9 mouse cellular contexts compared by ENCODE assay signal in the genomic region with DNA sequence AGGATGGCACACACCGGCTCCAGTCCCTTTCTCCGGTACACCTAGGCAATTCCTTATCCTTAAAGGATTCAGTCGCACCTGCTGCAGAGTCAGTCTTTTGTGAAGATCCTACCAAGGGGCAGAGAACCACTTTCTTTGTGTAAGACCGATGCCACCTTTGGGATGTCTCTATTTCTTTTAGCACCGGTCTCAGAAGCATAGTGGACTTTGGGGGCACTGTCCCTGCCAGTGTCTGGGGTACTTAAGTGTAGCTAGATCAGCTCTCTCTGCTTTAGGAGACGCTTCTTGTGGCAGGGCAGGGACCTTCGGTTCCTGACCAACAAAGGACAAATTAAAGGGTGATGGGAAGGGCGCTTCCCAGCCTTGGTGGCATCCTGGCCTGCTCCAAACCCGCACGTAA. TPM values are rescaled to one million over a fixed set of nuclear protein-coding genes. Genes with fewer than 3 reads are reported as not detected.
A peak's percentile ranks its signal among the peaks of the same experiment; 100 is the strongest.
DNase-seq lines count a peak whose midpoint lies in the region; ATAC-seq and TF ChIP-seq lines count a peak whose summit lies in the region.
"Had no signal": no experiment of that assay in that cellular context is flagged by ENCODE, and none has a peak within 500 bp of the region (broad histone marks: within the 10 kb centered on the region; RNA-seq: fewer than 3 reads in every experiment).

No protein-coding gene starts in this region.

- WGBS in heart, embryonic 14.5 days, result 17% methylated on average over 10 of the region's 10 CpGs
- 10% methylated on average over 10 of the region's 10 CpGs for WGBS in hindbrain, embryonic 11.5 days
- WGBS in midbrain, embryonic 10.5 days, result 12% methylated on average over 10 of the region's 10 CpGs

- no peak overlapping the region for H3K27ac ChIP-seq in heart, embryonic 14.5 days (replicated peaks in 1 of 2; ENCODE audit: control insufficient read depth in 1 of 2, insufficient read depth in 1 of 2, low read depth in 2 of 2, low read length in 2 of 2)
- peak overlapping the region; percentile 93 for H3K27ac ChIP-seq in hindbrain, embryonic 11.5 days (ENCODE audit: low read depth, low read length)
- H3K27ac ChIP-seq in midbrain, embryonic 10.5 days (replicated peaks), result peak overlapping the region; percentile 92

- H3K27me3 ChIP-seq in heart, embryonic 14.5 days (ENCODE audit: control insufficient read depth, insufficient read depth, low read length), result peaks cover 25% of the 10 kb centered on the region
- peaks cover 10% of the 10 kb centered on the region for H3K27me3 ChIP-seq in hindbrain, embryonic 11.5 days (ENCODE audit: control insufficient read depth, insufficient read depth, low read length)
- H3K27me3 ChIP-seq in midbrain, embryonic 10.5 days (ENCODE audit: low read depth, poor library complexity, severe bottlenecking), result peaks cover 81% of the 10 kb centered on the region

- no peak for ATAC-seq in heart, embryonic 14.5 days (ENCODE audit: insufficient number of reproducible peaks, insufficient read depth, low FRiP score, low read depth)
- no peak; the same call in 1 of the 2 replicates for ATAC-seq in hindbrain, embryonic 11.5 days (ENCODE audit: low FRiP score)

- no peak for TF ChIP-seq CTCF in brain, embryonic 14.5 days (IDR thresholded peaks at IDR 0.05; ENCODE audit: borderline replicate concordance, extremely low read depth, insufficient read depth, insufficient read length)

- intact Hi-C loops in heart, postnatal 25 days (cut with DNase I), result loop anchor here (5.0 kb wide), 1 partner anchor 48 kb away; no protein-coding TSS in a partner anchor

- peak overlapping the region; percentile 77 for H3K9ac ChIP-seq in heart, embryonic 14.5 days (ENCODE audit: low read length)
- peak overlapping the region; percentile 87 for H3K9ac ChIP-seq in hindbrain, embryonic 11.5 days (ENCODE audit: low read depth, low read length)

- H3K4me2 ChIP-seq in heart, embryonic 14.5 days (ENCODE audit: low read length), result peak overlapping the region; percentile 97
- peak overlapping the region; percentile 92 for H3K4me2 ChIP-seq in hindbrain, embryonic 11.5 days (replicated peaks; ENCODE audit: low read depth, low read length)

- H3K4me1 ChIP-seq in heart, embryonic 14.5 days (ENCODE audit: control insufficient read depth in 2 of 2, insufficient read depth in 2 of 2, low read length in 2 of 2), result peaks cover 2 to 10% of the 10 kb centered on the region in 2 experiments; a peak in 3 of 4 replicates
- 0 out of 2 replicates have a peak, but pooled peaks cover 3% of the 10 kb centered on the region for H3K4me1 ChIP-seq in hindbrain, embryonic 11.5 days (replicated peaks; ENCODE audit: control insufficient read depth, insufficient read depth, low read length)
- peaks cover 48% of the 10 kb centered on the region for H3K4me1 ChIP-seq in midbrain, embryonic 10.5 days

- no peak for TF ChIP-seq POLR2A in brain, embryonic 14.5 days (IDR thresholded peaks at IDR 0.05; ENCODE audit: borderline replicate concordance, extremely low read depth, insufficient read depth, insufficient read length, poor library complexity, severe bottlenecking)

- no peaks in the 10 kb centered on the region for H3K9me3 ChIP-seq in heart, embryonic 14.5 days (ENCODE audit: control insufficient read depth, low read length)
- H3K9me3 ChIP-seq in hindbrain, embryonic 11.5 days (ENCODE audit: control insufficient read depth, low read length), result no peaks in the 10 kb centered on the region
- no peaks in the 10 kb centered on the region for H3K9me3 ChIP-seq in midbrain, embryonic 10.5 days (replicated peaks)

- peak overlapping the region; percentile 60 to 70 for H3K4me3 ChIP-seq in heart, embryonic 14.5 days (ENCODE audit: control insufficient read depth in 1 of 2, insufficient read depth in 1 of 2, low read depth in 1 of 2, low read length in 2 of 2)
- H3K4me3 ChIP-seq in hindbrain, embryonic 11.5 days (ENCODE audit: low read depth, low read length), result peak overlapping the region; percentile 63
- H3K4me3 ChIP-seq in midbrain, embryonic 10.5 days, result peak overlapping the region; percentile 66

- DNase-seq in heart, postnatal 25 days (ENCODE audit: low spot score), result no peak
- peak; percentile 53 for DNase-seq in brain, embryonic 14.5 days (ENCODE audit: low read depth)
- peak; percentile 54 for DNase-seq in hindbrain, embryonic 11.5 days (ENCODE audit: low spot score)
- DNase-seq in midbrain, embryonic 10.5 days (ENCODE audit: low spot score), result no peak
- no peak for DNase-seq in thymus, postnatal 10 days (ENCODE audit: low spot score in 2 of 2)
- DNase-seq in layer of hippocampus, adult 18-20 months (ENCODE audit: low spot score in 2 of 2), result no peak
- no peak for DNase-seq in right cerebral cortex, postnatal 10 days (ENCODE audit: low spot score in 2 of 2)

- H3K36me3 ChIP-seq in heart, embryonic 14.5 days (ENCODE audit: control insufficient read depth, insufficient read depth, low read length), result no peaks in the 10 kb centered on the region
- no peaks in the 10 kb centered on the region for H3K36me3 ChIP-seq in hindbrain, embryonic 11.5 days (ENCODE audit: control insufficient read depth, insufficient read depth, low read length)
- no peaks in the 10 kb centered on the region for H3K36me3 ChIP-seq in midbrain, embryonic 10.5 days
- H3K36me3 ChIP-seq: G1E had no signal

RNA-seq across cellular contexts. Expression of a gene that starts 0.5 kb away (rescaled TPM):
- polyA plus RNA-seq in heart, embryonic 14.5 days (2014; fragmentation: Nextera tagmentation; extraction: Ambion mirVana), result 7.1 and 8.4 TPM in 2 replicates
- 1 to 10 TPM; 3.0 to 4.3 TPM for total RNA-seq in heart, postnatal 25 days (2021)
- polyA plus RNA-seq in brain, embryonic 14.5 days (2012; rRNA removed), result 36.0 and 38.2 TPM in 2 replicates
- 14.4 and 19.6 TPM in 2 replicates for polyA plus RNA-seq in hindbrain, embryonic 11.5 days (2014; fragmentation: Nextera tagmentation; extraction: Ambion mirVana)
- polyA plus RNA-seq in midbrain, embryonic 10.5 days (2016; fragmentation: Nextera tagmentation; extraction: Ambion mirVana), result 17.3 and 20.0 TPM in 2 replicates
- 10 to 100 TPM; 17.8 to 22.4 TPM for total RNA-seq in layer of hippocampus, adult 18-20 months (2021)
- polyA plus RNA-seq: G1E had no signal

Comparison
In these comparisons a context has a peak if more than half of its experiments do, and no peak if none do; other contexts are left out.
1. H3K27ac ChIP-seq: peak in hindbrain, embryonic 11.5 days (single experiment) and midbrain, embryonic 10.5 days (single experiment); none in heart, embryonic 14.5 days (0 of 2).
2. DNase-seq: peak in brain, embryonic 14.5 days (single experiment) and hindbrain, embryonic 11.5 days (single experiment); none in heart, postnatal 25 days (single experiment), midbrain, embryonic 10.5 days (single experiment), thymus, postnatal 10 days (0 of 2), layer of hippocampus, adult 18-20 months (0 of 2) and right cerebral cortex, postnatal 10 days (0 of 2).
3. Peak in every context shown above with its lines, with median percentiles within 50 percentile points of each other: H3K4me3 ChIP-seq.